Mouse (Mus musculus) regulatory T cell (primary cell): ENCODE data around the gene Med27.

Experiments used
- in situ Hi-C: fragments of 300-600 bp; cut with MboI, MseI; formaldehyde crosslinking; loops from one replicate; pipeline ENCODE4 v1.15.1; 2025; ENCODE audit warnings: high pct_unique_total_duplicates

Med27 gene

DNA sequence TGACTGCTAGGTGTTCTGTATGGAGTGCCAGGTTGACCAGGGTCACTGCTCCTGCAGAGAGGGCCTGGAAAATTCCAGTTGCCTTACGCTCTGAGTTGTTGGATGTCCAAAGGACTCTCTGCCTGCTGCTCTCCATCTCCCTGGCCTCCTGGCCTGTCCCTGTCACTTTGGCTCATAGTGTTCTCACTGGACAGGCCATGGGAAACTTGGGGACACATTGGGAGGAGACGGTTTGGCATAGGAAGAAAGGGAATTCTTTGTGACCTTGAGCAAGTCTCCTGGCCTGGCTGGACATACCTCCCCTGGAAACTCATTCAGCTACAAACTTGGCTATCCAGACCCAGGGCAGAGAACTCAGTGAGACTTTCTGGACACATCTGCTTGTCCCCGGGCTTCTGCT lies 213.3 kb downstream of the Med27 start:
- in situ Hi-C loops = no loop called here

- in situ Hi-C loops = no loop called here
Observed at GRCm38 (mm10) chr2:29561468-29561867, 214.8 kb downstream of the Med27 start.

- in situ Hi-C loops = no loop called here
Observed at GRCm38 (mm10) chr2:29563986-29564385, 217.4 kb downstream of the Med27 start.

GRCm38 (mm10) chr2:29565570-29566433 lies 219.2 kb downstream of the Med27 start:
- in situ Hi-C loops = no loop called here

GRCm38 (mm10) chr2:29571921-29572700 lies 225.5 kb downstream of the Med27 start:
- in situ Hi-C loops = no loop called here

GRCm38 (mm10) chr2:29572811-29573427 lies 226.3 kb downstream of the Med27 start:
- in situ Hi-C loops = no loop called here

DNA sequence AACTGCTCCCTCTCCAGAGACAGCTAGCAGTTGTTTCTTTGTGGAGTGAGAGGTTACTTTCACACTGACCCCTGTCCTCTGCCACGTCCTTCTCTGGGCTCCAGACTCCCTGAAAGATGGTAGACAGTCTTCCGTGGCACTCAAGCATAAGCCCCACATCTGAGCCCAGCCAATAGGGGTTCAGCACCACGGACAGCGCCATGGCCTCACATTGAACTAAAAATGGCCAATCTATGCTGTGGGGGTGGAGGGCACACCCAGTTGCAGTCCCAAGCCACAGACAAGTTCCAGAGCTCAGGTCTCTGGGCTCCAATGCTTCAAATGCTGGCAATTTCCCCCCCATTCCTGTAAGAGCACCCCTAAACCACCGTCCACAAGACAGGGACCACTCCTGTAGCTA lies 227.0 kb downstream of the Med27 start:
- in situ Hi-C loops = no loop called here

- in situ Hi-C loops = no loop called here
Observed at GRCm38 (mm10) chr2:29574187-29574586, 227.6 kb downstream of the Med27 start.
